Mouse (Mus musculus) cerebellum, adult 2 months (tissue): Measurements from ENCODE around the gene Ranbp17.

Experiments
- CTCF ChIP-seq: fragments of 200-500 bp; IDR thresholded peaks from 2 replicates; pipeline ENCODE4 v1.5.1; 2011; ENCODE audit warnings: low read depth, mild to moderate bottlenecking, control low read depth, low read length, moderate library complexity, borderline replicate concordance; ENCODE audit not compliant: insufficient read depth
- POLR2A ChIP-seq: fragments of 200-500 bp; IDR thresholded peaks from 2 replicates; pipeline ENCODE4 v1.6.1; 2011; ENCODE audit warnings: low read length, control low read depth, borderline replicate concordance; ENCODE audit not compliant: insufficient read depth

- no peak for TF ChIP-seq CTCF
- no peak for TF ChIP-seq POLR2A
These were observed 309.2 kb downstream of the Ranbp17 start for GRCm38 (mm10) chr11:33204329-33204705.
